Mouse (Mus musculus): ENCODE data around the gene Slc22a26. TPM values are rescaled to one million over a fixed set of nuclear protein-coding genes. Genes with fewer than 3 reads are reported as not detected.
"Not testable (repeated sequence)": the region's sequence is repeated elsewhere in the genome, so short reads cannot be mapped to it uniquely, and the experiment has no call there.

Slc22a26 gene
- total RNA-seq (2021): not detected

DNA sequence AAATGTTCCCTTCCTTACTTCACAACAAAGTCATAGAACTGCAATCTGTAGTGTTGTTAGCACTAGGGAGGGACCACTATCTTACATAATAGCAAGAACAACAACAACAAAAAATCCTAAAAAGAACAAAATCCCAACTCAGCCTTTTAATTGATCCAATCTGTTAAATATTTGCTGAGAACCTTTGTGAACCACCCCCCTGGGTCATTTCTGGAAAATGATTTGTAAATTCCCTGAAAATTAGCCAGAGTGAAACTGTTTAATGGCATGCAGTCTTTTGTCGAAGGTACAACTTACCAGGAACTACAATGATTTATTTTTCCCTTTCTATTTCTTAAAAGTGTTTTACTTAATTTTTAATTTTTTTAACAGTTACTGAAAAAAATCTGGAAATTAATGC, at the start of gene Slc22a26:
Gene Slc22a26, minus strand, starts transcription at position 97 of the 400 bp plus-strand sequence.
- DNase-seq (ENCODE audit: low spot score in 2 of 2): no peak
- intact Hi-C loops (cut with DNase I): no loop called here

DNA sequence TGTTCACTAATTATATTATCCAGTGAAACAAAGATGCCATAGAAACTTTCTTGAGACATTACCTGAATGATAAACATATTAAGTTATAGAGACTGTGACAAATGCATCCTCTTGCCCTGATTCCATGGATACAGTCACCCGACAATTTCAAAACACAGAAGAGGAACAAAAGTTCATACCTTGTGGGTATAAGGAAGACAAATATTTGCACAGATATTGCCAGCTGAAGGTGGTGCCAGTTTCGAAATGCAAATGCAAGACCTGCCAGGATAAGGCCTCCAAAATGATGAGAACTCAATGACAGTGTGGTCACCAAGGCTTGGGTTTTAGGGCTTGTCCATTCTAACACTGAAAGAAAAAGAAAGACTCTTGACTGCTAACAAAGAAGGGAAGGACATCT, 27.4 kb upstream of the Slc22a26 start:
- intact Hi-C loops (cut with DNase I): no loop called here
- no peak for DNase-seq (ENCODE audit: low spot score in 2 of 2)

DNA sequence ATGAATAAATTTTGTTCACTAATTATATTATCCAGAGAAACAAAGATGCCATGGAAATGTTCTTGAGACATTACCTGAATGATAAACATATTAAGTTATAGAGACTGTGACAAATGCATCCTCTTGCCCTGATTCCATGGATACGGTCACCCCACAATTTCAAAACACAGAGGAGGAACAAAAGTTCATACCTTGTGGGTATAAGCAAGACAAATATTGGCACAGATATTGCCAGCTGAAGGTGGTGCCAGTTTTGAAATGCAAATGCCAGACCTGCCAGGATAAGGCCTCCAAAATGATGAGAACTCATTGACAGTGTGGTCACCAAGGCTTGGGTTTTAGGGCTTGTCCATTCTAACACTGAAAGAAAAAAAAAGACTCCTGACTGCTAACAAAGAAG, 11.9 kb downstream of the Slc22a26 start:
- intact Hi-C loops (cut with DNase I): no loop called here
- no peak for DNase-seq (ENCODE audit: low spot score in 2 of 2)

DNA sequence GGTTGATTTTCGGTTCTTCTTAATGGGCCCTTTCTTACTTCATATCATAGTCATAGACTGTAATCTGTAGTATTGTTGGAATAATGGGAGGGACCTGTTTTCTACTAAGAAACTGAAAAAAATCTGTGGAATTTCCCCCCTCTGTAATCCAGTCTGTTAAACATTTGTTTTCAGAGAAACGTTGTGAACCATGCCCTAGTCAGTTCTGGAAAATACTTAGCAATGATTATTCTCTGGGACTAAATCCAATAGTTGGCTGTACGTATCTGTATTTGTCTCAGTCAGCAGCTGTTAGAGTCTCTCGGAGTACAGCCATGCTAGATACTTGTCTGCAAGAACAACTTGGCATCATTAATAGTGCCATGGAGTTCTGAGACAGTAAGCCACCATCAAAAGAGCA, 27.2 kb downstream of the Slc22a26 start:
- intact Hi-C loops (cut with DNase I): no loop called here
- DNase-seq (ENCODE audit: low spot score in 2 of 2): no peak

DNA sequence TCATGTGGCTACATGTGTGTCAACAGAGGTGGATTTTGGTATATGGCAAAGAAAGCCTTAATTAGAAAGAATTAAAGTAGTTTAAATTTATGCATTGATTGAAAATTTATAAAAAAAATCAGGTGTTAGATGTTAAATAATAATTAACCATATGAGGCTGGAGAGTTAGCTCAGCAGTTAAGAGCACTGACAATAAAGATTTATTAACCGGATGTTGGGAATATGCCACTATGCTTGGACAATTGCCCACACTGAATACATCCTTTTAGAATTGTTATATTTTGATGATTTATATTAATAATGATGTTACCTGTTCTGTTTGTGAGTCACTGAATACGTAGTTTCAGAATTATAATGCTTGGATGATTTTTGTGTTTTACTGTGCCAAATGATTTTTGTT, 36.3 kb downstream of the Slc22a26 start:
- DNase-seq (ENCODE audit: low spot score in 2 of 2): no peak
- intact Hi-C loops (cut with DNase I): no loop called here

DNA sequence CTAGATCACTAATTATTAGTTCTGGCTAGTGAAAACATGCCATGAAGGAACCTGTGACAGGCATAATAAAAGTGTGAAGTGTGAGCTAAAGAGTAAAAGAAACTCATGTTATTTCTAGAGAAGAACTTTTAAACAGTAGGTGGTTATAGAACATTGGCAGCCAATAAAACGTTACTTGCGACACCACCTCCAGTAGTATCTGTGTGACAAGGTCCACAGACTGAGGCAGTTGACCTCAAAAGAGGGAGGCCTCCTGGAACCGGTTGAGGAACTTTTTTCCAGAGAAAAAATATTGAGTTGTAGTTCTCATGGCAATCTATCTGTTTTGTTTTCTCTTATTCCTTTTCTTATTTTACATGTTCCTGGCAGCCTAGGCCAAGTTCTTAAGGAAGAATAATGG, 36.9 kb downstream of the Slc22a26 start:
- intact Hi-C loops (cut with DNase I): no loop called here
- no peak for DNase-seq (ENCODE audit: low spot score in 2 of 2)

DNA sequence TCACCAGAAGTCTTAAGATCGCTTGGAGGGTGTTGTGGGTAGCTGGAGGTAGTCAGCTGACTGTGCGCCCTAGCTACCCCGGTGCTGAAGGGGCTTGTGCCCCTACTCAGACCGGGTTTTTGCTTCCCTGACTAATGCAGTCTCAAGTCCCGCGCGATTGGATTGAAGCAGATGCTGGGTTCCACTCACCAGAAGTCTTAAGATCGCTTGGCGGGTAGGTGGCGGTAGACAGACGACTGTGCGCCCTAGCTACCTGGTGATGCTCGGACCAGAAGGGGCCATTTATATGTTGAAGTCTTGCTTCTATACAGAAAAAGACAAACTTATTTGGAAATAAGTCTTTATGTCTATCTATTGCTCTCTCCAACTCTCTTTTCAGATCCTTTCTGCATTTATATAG, 49.1 kb downstream of the Slc22a26 start:
- intact Hi-C loops (cut with DNase I); DNase-seq (ENCODE audit: low spot score in 2 of 2): not testable (repeated sequence)

Other genes starting within 250 kb of the Slc22a26 start
- 10 to 100 TPM; 27.2 to 29.2 TPM for gene Pla2g16, start 245.2 kb downstream of the Slc22a26 start, total RNA-seq (2021)
- gene Lgals12, start 195.5 kb downstream of the Slc22a26 start, total RNA-seq (2021): 1 to 10 TPM in 1 of 2 experiments, under 1 TPM in 1; 0.57 to 1.0 TPM
- gene Hrasls5, start 190.1 kb downstream of the Slc22a26 start, total RNA-seq (2021): not detected
- not detected for gene Slc22a19, start 91.4 kb downstream of the Slc22a26 start, total RNA-seq (2021)
- gene Slc22a27, start 163.4 kb upstream of the Slc22a26 start, total RNA-seq (2021): not detected